Mouse (Mus musculus): ENCODE measurements around the gene Ripk1.
"Not testable (repeated sequence)": the region's sequence is repeated elsewhere in the genome, so short reads cannot be mapped to it uniquely, and the experiment has no call there.

The Ripk1 gene

DNA sequence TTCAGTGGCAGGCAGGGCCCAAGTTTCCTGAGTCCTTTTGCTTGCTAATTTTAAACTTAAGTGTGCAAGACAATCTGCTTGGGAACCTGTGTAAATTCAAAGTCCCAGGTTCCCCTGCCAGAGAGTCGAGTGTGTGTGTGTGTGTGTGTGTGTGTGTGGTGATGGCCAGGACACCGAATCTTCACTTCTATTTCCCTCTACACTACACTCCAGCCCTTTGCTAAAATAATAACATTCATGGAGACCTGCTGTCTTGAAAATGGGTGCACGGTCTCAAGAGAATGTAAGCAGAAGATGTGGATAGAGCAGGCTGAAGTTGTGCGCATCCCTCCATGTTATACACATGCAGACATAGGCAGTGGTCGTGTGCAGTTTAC is 35.9 kb downstream of the Ripk1 start:
- DNase-seq (ENCODE audit: low spot score): no peak

- no peak for DNase-seq (ENCODE audit: low spot score)
These were observed 36.8 kb downstream of the Ripk1 start for GRCm38 (mm10) chr13:34038901-34039341.

- DNase-seq (ENCODE audit: low spot score): no peak
These were observed 37.9 kb downstream of the Ripk1 start for GRCm38 (mm10) chr13:34040091-34040490.

GRCm38 (mm10) chr13:34043716-34044393 is 41.7 kb downstream of the Ripk1 start:
- no peak for DNase-seq (ENCODE audit: low spot score)

DNA sequence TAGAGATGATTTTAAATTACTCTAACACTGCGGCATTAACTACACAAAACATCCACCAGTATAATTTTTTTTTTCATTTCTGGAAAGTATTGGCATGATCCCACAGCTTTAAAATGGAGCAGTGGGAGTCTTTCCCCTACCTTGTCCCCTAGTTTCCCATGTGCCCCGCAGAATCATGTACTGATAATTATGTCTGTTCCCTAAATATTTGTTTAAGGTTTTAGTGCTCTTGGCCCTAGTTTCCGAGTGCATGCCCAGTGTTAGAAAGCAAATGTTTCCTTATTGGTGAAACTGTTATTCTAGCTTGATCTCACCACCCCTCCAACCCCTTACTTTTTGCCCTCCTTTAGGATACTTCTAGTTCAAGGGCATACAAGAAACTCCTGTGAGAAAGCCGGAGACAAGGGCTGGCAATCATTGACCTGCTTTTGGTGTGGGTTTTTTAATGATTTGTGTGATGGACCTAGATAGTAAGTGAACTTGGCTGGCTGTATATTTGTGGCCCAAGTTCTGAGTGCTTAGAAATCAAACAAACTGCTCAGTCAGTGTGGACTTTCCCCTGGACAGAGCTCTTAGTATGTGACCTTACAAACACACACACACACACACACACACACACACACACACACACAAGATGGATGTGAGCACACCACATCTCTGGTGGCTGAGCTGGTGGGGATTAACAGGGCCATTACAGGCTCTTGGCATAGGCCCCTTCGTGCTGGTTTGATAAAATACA is 43.5 kb downstream of the Ripk1 start:
- no peak for DNase-seq (ENCODE audit: low spot score)

DNA sequence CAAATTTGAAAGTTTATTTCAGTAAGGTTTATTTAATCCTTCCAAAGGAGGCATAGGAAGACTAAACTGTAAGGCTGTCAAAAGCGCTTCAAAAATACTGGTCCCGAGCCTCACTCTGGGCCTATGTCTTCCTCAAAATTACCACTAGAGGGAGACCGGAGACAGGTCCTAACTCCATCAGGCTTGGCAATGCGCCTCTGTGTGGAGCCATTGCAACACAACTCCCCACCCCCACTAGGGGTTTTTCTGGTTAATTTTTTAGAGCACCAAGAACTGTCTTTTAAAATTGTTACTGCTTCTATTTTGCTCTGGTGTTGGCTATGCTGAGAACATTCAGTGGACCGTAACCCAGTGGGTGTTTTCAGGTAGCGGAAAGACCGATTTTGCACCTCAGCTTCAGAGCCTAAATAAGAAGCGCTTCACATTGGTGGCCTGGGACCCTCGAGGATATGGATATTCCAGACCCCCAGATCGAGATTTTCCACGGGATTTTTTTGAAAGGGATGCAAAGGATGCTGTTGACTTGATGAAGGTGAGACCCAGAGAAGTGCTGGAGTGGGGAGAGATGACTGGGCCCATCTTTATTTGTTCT is 44.4 kb downstream of the Ripk1 start:
- DNase-seq (ENCODE audit: low spot score): peak; percentile 83

- DNase-seq (ENCODE audit: low spot score): no peak
These were observed 45.4 kb downstream of the Ripk1 start for GRCm38 (mm10) chr13:34047526-34047925.

DNA sequence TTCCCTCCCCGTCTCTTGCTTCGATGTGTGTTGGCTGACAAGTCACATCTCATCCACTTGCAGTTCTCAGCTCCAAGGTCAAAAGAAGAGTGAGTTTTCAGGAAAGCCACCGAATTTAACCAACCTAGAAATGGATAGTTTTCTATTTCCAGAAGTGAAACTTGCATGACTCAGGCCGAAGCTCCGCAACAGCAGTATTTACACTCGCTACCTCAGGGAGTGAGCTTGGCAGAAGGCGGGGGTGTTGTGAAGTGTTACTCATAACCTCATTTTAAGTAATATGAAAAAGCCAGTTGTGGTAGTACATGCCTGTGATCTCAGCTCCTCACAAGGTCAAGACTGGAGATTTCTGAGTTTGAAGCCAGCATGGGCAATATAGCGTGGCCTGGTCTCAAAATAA is 48.3 kb downstream of the Ripk1 start:
- DNase-seq (ENCODE audit: low spot score): no peak

- no peak for DNase-seq (ENCODE audit: low spot score)
These were observed 49.5 kb downstream of the Ripk1 start for GRCm38 (mm10) chr13:34051692-34052091.

DNA sequence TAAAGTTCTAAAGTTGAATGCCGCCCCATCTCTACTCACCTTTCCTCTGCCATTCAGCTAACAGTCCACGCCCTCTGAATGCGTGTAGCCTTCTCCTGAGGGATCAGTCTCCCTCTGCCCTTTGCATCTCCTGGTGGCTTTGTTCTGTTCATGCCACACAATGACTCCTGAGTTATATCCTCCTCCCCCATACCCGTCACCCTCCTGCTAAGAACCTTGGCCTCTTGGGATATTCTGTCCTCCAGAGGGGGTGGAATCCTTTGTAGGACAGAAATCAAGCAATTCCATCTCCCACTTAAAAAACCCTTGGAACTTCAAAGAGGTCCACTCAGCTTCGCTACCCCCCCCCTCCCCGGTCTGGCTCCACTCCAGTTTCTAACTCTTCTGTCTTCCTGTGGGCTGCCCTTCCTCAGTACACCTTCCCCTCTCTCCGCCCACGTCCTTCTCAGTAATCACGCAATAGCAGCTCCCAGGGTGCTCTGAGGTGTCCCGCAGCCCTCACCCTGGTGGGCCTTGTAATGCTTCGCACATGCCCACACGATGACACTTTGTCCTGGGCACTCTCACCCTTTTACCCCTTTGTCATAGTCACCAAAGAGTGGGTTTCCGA is 51.6 kb downstream of the Ripk1 start:
- no peak for DNase-seq (ENCODE audit: low spot score)

DNA sequence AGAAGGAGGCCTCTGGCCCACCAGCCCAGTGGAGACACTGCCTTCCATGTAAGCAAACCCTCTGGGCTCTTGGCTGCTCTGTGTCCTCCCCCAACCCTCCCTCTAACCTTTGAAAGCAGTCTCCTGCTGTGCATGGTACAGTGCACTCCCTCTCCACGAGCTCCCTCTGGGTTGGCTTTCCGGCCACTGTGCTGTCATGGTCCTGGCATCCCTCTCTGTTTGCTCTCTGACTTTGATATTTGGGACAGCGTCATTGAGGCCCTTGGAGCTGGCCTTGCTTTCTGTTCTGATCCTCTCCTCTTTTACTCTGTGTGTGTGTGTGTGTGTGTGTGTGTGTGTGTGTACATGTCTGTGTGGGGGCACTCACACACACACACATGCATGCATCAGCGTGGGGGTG is 52.2 kb downstream of the Ripk1 start:
- no peak for DNase-seq (ENCODE audit: low spot score)

DNA sequence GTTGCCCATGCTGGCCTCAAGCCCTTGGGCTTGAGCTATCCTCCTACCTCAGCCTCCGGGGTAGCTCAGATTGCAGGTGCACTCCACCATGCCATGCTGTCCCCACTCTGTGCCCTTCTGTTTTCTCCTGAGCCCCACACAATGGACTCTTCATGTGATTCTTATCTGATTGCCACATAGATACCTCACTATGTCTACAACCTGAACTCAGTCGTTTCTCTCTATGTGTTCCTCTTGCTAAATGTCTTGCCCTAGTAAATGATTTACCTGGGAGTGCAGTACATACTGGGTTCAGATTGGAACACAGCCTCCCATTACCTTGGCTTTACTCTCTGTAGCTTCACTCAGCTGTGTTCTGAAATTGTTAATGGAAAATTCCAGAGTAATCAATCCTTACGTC is 52.8 kb downstream of the Ripk1 start:
- no peak for DNase-seq (ENCODE audit: low spot score)

DNA sequence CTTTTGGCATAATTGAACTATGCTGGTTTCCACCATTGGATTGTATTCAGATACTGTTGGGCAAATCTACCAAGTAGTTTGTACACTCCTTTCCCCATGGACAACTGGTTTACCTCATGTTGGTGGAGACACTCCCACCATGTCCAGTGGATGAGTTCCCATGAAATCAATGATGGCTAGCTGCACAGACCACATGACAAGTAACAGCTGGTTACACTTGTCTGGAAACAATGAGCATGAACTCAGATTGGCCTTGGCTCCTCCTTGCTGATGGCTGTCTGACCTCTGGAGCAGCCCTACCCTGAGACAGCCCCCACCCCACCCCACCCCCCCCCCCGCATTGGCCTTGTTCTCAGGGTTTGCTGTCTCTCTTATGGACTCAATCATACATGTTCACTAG is 55.1 kb downstream of the Ripk1 start:
- no peak for DNase-seq (ENCODE audit: low spot score)

DNA sequence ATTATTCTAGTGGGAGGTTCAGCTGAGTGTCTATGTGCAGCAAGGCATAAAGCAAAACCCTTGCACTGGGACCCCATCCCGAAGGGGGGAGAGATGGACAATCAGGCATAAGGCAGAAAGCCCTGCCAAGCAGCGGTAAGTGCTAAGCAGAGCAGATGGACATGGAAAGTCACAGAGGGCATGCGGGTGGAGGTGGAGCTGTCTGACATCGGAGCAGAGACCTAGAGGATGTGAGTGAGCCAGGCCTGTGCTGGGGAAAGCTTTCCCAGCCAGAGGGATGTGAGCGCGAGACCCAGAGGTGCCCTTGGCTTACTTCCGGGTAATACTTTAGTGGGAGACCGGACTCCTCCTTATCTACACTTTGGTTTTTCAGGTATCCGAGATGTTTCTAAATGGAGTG is 57.9 kb downstream of the Ripk1 start:
- DNase-seq (ENCODE audit: low spot score): no peak

GRCm38 (mm10) chr13:34062466-34062865 is 60.3 kb downstream of the Ripk1 start:
- no peak for DNase-seq (ENCODE audit: low spot score)

DNA sequence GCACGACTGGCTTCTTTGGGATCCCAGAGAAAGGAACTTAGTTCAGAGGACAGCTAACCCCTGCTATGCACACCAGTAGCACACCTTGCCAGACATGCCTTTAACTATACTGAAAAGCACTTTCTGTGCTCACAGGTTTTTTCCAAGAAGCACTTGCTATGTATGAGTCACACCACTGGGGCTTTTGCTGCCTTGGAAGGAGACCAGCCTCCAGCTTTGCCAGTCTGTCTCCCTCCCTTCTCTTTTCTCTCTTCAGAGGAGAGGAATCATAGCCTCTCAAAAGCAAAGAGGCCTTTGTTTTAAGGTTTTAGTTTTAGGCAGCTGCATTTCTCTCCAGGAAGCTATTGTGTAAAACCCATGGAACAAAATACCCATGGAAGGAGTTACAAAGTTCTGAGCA is 64.2 kb downstream of the Ripk1 start:
- DNase-seq (ENCODE audit: low spot score): peak; percentile 16

- no peak for DNase-seq (ENCODE audit: low spot score)
These were observed 68.1 kb downstream of the Ripk1 start for GRCm38 (mm10) chr13:34070296-34070695.

- no peak for DNase-seq (ENCODE audit: low spot score)
These were observed 69.7 kb downstream of the Ripk1 start for GRCm38 (mm10) chr13:34071836-34072235.

DNA sequence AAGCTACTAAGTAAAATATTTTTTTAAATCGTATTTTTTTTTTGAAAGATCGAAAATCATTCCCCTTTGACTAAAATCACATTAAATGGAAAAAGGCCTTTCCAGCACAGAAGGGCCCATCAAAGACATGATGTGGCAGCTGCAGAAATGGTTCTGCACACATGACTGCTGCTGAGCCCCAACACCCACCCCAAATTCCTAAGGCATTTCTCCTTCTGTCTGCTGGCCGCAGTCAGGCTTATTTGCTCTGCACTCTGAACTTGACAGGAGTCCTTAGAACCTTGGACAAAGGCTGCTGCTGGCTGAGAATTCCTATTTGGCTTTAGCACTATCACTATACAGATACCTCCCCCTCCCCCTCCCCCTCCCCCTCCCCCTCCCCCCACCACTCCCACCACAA is 70.7 kb downstream of the Ripk1 start:
- DNase-seq (ENCODE audit: low spot score): no peak

DNA sequence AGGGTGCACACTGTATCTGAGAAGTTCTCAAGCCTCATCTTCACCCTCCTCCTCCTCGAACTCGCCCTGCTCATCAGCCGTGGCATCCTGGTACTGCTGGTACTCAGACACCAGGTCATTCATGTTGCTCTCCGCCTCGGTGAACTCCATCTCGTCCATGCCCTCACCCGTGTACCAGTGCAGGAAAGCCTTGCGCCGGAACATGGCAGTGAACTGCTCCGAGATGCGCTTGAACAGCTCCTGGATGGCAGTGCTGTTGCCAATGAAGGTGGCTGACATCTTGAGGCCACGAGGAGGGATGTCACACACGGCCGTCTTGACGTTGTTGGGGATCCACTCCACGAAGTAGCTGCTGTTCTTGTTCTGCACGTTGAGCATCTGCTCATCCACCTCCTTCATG is 72.3 kb downstream of the Ripk1 start:
- DNase-seq (ENCODE audit: low spot score): not testable (repeated sequence)

DNA sequence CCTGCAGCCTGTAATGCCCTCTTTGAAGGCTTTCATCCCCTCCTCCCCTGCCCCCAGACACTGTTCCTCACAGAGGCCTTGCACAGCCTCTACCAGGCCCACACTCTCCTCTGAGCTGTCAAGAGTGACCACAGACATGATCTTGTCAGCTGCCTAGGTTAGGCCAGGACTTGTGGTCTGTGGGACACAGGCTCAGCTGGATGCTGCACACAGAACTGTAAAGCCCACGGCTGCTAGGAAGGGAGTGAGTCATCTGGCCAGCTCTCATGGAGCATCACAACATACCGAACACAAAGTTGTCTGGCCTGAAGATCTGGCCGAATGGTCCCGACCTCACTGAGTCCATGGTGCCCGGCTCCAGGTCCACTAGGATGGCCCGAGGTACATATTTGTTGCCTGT is 73.7 kb downstream of the Ripk1 start:
- DNase-seq (ENCODE audit: low spot score): peak; percentile 33

DNA sequence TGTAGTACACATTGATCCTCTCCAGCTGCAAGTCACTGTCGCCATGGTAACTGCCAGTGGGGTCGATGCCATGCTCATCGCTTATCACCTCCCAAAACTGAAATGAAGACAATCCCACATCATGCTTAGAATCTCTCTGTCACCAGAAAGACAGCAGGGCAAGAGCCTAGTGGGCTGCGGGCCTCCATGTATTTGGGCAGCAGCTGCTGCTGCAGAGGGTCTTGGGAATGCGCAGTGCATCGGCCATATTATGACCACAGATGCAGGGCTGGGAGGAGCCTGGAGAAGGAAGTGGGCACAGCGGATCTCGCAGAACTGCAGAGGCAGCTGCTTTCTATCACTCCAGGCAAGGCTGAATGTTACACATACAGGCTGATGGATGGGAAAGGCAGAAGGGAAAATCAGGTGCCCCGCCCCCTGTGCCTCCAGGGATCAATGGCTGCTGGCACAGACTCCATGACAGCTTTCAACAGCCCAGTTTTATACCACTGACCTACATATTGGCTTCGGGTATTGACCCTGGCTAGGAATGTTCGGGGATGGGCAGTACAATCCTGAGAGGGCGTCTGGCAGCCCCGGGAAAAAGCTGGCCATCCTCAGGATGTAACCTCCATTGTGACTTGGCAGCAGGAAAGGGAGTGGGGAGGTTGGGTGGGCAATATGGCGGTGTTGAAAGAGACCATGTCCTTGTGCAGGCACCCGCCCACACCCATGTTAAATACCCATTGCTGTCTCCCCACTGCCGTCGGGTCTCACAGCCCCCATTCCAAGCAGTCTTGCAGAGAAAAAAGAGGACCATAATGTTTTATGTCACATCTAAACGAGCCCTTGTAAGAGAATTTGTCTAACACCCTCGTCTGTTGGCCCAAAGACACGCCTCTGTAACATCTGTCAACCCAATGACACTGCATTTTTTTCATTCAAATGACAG is 74.7 kb downstream of the Ripk1 start:
- DNase-seq (ENCODE audit: low spot score): peak; percentile 78
